Mouse (Mus musculus) monocyte, adult 2 months (primary cell): Measurements from ENCODE around the gene Slc12a4.

Source experiments
- DNase-seq, 2 experiments: peaks; one replicate each; pipeline ENCODE4 v3.0.0; 2022; ENCODE audit warnings: low spot score in 2 of 2, low read depth in 1 of 2

The Slc12a4 gene

DNA sequence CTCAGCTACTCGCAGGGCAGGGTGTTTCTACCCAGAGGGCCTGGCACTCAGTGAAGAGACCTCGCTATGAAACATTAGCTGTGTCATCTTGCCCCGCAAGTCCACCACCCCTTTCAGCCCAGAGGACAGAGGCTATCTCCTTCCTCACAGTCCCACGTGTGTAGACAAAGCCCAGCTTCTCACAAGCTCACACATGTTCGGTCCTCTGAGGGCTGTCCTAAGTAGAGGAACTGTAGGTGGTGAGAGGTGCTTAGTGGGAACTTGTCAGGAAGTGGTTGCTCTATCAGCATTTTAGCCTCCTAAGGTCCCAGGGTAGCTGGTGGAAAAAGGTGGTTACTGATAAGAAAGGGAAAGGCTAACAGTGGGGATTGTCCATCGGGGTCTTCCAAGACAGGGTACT, 30.8 kb downstream of the Slc12a4 start:
- no peak for DNase-seq

DNA sequence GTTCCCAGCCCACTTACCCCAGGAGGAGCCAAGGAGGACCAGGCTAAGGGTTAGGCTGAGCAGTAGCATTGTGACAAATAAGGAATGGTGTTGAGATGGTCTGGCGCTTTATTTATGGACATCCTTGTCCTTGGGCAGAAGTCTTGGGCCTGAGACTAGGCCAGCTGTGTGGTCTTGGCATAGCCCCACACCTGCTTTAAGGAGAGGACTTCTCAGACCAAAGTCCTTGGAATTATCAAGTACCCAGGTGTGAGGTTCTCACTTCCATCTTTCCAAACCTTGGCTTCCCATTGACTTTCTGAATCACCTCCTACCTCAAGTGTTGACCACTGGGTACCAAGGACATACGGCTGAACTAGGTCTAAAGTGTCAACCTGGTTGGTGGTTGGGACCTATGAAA, 32.1 kb downstream of the Slc12a4 start, which contains the start of gene Ctrl:
Ctrl (minus strand) TSS at position 101 of the 400 bp plus-strand sequence.
- no peak for DNase-seq

DNA sequence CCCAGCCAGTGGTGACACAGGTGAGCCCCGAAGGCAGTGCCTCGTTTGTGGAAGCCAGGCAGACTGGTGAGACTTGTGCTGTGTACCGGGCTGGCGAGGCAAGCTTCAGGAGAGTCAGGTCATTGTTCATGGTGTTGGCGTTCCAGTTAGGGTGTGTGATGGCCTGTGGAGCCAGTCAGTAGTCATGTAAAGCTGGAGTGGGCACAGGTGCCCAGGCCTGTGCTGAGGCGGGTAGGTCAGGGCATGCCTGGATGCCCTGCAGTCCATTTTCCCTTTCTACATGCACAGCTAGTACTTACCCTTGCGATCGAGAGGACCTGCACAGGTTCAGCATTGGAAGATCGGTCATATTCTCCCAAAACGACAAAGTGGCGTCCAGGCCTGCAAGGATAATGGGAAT, 33.4 kb downstream of the Slc12a4 start:
- DNase-seq: no peak

DNA sequence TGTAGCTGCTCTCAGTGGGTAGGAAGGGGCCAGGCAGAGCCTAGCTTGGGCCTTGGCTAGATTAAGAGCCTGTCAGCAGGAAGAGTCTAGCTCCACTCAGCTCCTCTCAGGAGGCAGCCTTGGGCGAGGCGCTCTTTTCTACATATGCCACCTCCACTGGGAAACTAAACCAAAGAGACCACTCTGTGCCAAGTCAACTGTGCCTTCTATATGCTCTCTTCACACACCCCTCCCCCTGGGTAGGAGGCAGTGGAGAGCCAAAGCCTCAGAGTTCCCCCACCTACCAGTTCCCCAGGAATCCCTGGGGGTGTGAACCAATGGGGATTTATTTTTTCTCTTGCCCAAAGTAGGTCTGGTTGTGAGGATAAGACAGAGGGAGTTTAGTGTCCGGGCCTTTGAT, 34.6 kb downstream of the Slc12a4 start:
- no peak for DNase-seq

DNA sequence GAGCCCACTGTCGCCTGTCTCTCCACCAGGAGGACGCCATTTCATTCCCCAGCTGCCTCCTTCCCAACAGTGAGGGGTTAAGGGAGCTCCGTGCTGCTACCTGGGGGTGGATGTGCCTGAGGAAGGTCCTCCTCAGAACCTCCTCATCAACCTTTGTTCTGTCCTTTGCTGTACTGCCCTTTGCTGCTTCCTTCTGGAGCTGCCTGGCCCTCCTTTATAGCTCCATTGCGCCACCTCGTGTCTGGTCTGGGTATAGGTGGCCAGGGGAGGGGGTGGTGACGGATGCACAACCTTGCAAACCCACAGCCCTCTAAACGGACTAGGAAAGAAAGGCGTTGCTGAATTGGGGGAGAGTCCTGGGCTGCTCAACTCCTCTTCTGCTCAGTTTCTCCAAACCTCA, 35.3 kb downstream of the Slc12a4 start:
- DNase-seq: peak; percentile 23 to 75

DNA sequence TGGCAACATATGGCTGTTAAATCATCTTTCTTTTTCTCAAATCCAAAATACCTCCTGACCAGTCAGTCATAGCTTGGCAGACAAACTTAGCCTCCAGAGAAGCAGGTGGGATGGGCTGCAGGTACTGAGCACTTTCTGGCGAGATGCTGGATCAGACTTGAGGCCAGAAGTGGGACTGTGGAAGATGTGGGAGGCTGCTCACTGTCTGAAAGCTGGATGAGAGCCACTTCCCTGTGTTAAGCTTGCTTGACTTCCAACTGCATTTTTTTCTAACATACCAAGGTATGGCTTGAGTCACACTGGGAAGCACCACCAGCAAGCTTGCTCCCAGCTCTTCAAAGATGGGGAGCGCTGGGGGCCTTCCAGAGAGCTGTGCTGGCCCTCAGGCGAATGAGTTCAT, 40.8 kb downstream of the Slc12a4 start:
- DNase-seq: no peak

DNA sequence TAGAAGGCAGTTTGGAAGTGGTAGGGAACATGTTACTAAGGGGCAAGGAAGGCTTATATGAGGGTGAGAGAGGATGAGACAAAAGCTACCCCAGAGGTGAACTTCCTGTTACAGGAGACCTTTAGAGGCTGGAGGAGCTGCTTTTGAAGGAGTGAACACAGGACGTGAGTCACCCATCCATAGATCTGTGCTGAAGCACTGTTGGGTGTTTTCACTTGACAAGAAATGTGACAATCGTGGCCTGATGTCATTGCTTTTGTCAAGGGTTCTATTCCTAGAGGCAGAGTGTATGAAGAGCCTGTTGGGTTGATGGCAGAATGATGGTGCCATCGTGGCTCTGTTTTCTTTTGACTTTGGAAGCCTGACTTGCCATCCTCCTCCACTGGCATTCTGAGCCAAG, 46.5 kb downstream of the Slc12a4 start:
- no peak for DNase-seq

DNA sequence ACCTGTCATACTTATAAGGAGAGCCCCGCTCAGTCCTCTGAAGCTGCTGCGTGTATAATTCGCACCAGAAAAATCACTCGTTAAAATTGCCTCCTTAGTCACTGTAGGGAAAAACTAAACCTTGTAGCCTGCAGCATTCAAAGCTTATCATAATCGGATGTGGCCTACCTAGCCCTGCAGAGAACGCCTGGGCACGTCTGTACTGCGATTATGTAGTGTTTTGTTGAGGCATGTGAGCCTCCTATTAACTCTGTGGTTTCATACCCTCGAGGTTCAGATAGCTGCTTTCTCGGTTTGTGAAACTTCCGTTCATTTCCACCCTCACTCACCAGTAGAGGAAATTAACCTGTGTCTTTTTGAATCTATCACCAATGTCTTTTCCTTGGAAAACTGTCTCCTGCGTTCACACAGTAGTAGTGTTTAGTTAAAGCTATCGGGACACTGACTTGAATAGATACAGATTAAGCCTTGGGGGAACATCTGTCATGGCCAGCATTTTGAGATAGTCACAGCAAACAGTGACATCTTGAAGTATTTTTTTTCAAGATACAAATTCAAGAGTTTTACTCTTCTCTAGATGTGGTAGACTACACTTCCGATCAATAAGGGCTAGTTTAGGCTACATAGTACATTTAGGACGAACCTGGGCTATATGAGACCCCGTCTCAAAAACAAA, 64.8 kb downstream of the Slc12a4 start:
- DNase-seq: no peak

DNA sequence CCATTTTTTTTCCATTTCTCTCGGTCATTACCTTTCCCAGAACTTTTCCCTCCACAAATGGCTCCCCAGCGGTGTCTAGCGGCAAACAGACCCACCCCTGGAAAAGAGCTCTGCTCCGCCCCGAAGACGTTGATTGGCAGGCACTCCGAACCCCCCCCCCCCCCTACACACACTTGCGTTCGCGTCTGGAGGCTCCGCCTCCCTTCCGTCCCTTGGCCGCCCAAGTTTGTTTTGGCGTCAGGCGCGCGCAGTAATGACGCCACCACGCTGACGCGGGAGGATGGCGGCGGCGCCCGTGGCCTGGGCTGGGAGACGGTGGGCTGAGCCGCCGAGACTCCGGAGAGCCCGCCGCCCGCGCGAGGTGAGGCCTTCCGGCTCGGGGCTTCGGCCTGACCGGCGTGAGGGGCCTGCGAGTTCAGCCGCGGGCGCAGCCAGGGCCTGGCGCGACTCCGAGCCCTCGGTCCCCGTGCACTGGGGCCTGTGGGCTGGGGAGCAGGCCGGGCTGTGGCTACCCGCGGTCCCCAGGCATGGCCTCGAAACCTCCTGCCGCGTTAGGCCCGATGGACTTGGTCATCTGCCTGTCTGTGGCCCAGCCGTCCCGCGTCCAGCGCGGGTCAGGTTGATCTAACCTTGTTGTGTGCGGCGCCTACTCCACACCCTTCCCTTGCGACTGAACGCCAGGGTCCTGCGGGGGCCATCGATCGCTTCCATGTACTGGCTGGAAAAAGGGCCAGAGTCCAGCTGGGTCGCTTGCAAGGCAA, 65.5 kb downstream of the Slc12a4 start, which contains the start of gene Pskh1:
Pskh1 (plus strand) TSS at position 262 of the 761 bp plus-strand sequence.
- DNase-seq: peak; percentile 75 to 88

DNA sequence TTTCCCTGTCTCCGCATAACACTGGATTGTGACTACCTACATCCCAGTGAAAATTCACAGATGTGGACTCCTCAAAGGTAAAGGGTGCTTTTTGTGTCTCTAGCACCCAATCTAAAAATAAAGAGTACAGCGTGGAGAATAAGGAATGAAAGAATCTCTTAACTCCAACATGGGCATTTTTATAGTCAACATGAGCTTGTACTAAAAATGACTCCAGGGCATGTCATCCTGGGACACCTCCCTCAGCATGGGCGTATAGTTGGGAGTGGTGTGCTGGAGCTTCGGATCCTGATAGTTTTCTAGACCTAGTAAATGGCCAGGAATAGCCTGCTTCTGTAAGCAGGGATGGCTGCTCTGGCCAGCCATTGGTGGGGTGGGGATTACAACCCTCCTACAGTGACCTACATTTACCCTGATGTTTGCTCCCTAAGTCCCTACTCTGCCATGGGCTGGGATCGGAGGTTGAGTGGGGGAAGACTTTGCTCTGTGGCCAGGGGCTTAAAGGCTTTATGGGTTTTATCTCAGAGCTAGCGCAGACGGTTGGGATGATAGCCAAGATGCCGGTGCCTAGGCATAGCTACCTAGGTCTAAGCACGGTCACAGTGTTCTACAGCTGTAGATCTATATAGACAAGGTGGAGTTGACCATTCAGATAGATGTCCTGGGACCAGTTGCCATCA, 68.0 kb downstream of the Slc12a4 start:
- no peak for DNase-seq
